Mouse (Mus musculus): ENCODE data around the gene Trdn. TPM values are rescaled to one million over a fixed set of nuclear protein-coding genes. Genes with fewer than 3 reads are reported as not detected.

Gene Trdn
- polyA plus RNA-seq, 1 experiment = not detected

DNA sequence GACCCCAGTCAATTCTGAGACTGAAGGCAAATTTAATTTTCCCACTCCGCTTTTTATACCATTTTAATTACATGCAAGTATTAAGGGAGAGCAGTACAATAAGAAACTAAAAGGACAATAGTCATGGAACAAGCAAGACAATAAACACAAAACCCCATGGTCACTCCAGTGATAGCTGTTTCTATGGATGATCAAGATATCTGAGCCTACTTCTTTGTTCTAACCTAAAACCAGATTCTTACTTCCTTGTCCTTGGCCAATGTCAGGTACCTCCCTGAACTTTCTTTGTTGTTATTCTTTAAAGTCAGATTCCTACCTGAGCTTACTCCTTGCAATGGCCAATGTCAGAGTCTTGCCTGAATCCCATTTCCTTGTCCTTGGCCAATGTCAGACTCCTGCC lies 272.7 kb downstream of the Trdn start:
- TF ChIP-seq POLR2A (IDR thresholded peaks at IDR 0.05; ENCODE audit: low read depth, low read length) (no peak), CTCF (IDR thresholded peaks at IDR 0.05; ENCODE audit: borderline replicate concordance, insufficient read depth, low read length) (no peak)
- no peaks in the 10 kb centered on the region for H3K4me1 ChIP-seq (ENCODE audit: control insufficient read depth, insufficient read depth, low read length)
- H3K27ac ChIP-seq (ENCODE audit: insufficient read depth, low read length) = no peak overlapping the region
- no peak overlapping the region for H3K4me3 ChIP-seq (ENCODE audit: insufficient read depth, low read length)

DNA sequence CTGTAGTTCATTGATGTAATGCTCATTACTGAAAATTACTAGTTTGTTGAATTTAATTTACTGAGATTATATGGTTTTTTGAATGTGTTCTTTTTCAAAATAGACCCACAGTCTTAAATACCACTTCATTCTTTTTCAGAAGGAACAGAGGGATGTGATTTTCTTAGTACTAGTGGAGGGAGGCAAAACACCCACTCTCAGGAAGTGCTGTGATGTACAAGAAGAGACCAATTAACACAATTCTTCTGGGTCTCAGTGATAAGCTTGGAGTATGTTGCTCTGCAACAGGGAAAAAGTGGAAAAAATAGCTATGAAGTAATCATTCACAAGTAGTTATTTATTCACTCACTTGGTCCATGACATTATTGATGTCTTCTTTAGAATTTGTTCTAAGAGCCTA lies 286.2 kb downstream of the Trdn start:
- no peak overlapping the region for H3K4me3 ChIP-seq (ENCODE audit: insufficient read depth, low read length)
- H3K27ac ChIP-seq (ENCODE audit: insufficient read depth, low read length) = no peak overlapping the region
- no peak for TF ChIP-seq POLR2A (IDR thresholded peaks at IDR 0.05; ENCODE audit: low read depth, low read length)
- TF ChIP-seq CTCF (IDR thresholded peaks at IDR 0.05; ENCODE audit: borderline replicate concordance, insufficient read depth, low read length) = no peak
- H3K4me1 ChIP-seq (ENCODE audit: control insufficient read depth, insufficient read depth, low read length) = no peaks in the 10 kb centered on the region

DNA sequence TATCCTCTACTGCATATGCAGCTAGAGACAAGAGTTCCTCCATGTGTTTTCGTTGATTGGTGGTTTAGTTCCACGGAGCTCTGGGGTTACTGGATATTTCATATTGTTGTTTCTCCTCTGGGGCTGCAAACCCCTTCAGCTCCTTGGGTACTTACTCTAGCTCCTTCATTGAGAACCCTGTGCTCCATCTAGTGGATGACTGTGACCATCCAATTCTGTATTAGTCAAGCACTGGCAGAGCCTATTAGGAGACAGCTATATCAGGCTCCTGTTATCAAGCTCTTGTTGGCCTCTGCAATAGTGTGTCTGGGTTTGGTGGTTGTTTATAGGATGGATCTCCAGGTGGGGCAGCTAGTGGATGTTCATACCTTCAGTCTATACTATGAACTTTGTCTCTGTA lies 290.2 kb downstream of the Trdn start:
- no peak for TF ChIP-seq POLR2A (IDR thresholded peaks at IDR 0.05; ENCODE audit: low read depth, low read length)
- no peak for TF ChIP-seq CTCF (IDR thresholded peaks at IDR 0.05; ENCODE audit: borderline replicate concordance, insufficient read depth, low read length)

GRCm38 (mm10) chr10:33375474-33376029 lies 295.2 kb downstream of the Trdn start:
- H3K27ac ChIP-seq (ENCODE audit: insufficient read depth, low read length) = no peak overlapping the region
- TF ChIP-seq POLR2A (IDR thresholded peaks at IDR 0.05; ENCODE audit: low read depth, low read length) = no peak
- no peaks in the 10 kb centered on the region for H3K4me1 ChIP-seq (ENCODE audit: control insufficient read depth, insufficient read depth, low read length)
- H3K4me3 ChIP-seq (ENCODE audit: insufficient read depth, low read length) = no peak overlapping the region

More for the DNA sequence above, 290.2 kb downstream of the Trdn start:
- Histone ChIP-seq H3K4me1 (ENCODE audit: control insufficient read depth, insufficient read depth, low read length) (no peaks in the 10 kb centered on the region), H3K4me3 (ENCODE audit: insufficient read depth, low read length) (no peak overlapping the region), H3K27ac (ENCODE audit: insufficient read depth, low read length) (no peak overlapping the region)

Other genes with a start within 250 kb of the Trdn start
- gene Nkain2, start 190.1 kb upstream of the Trdn start, polyA plus RNA-seq (2011; ENCODE audit: insufficient read length, low read depth, missing spikeins) = 2.2 TPM in 1 of 2 replicates, not detected in the other

All from embryonic fibroblast, embryonic 13.5 days (primary cell).